Mouse (Mus musculus) kidney, adult 18-20 months (tissue): ENCODE results near the gene Pfkfb2.

Experiments
- DNase-seq: peaks from one replicate; pipeline ENCODE4 v3.0.0; 2021

The Pfkfb2 gene

GRCm38 (mm10) chr1:130729153-130729552 lies at the start of gene Pfkfb2:
Gene Pfkfb2 (minus strand): TSS chr1:130729253.
- DNase-seq, result no peak

- DNase-seq, result no peak
These were observed 47.6 kb upstream of the Pfkfb2 start for GRCm38 (mm10) chr1:130776645-130777044.

- no peak for DNase-seq
These were observed 46.8 kb upstream of the Pfkfb2 start for GRCm38 (mm10) chr1:130775691-130776331.

GRCm38 (mm10) chr1:130775234-130775633 lies 46.2 kb upstream of the Pfkfb2 start:
- DNase-seq, result no peak

GRCm38 (mm10) chr1:130770981-130771494 lies 42.0 kb upstream of the Pfkfb2 start:
- no peak for DNase-seq

GRCm38 (mm10) chr1:130770487-130770886 lies 41.4 kb upstream of the Pfkfb2 start:
- DNase-seq, result no peak

GRCm38 (mm10) chr1:130769925-130770324 lies 40.9 kb upstream of the Pfkfb2 start:
- no peak for DNase-seq

- no peak for DNase-seq
These were observed 38.0 kb upstream of the Pfkfb2 start for GRCm38 (mm10) chr1:130767066-130767465.

GRCm38 (mm10) chr1:130764027-130764461 lies 35.0 kb upstream of the Pfkfb2 start:
- DNase-seq, result no peak

- DNase-seq, result no peak
These were observed 33.1 kb upstream of the Pfkfb2 start for GRCm38 (mm10) chr1:130762045-130762760.

GRCm38 (mm10) chr1:130761597-130761996 lies 32.5 kb upstream of the Pfkfb2 start:
- no peak for DNase-seq

- no peak for DNase-seq
These were observed 30.6 kb upstream of the Pfkfb2 start for GRCm38 (mm10) chr1:130759689-130760088.

- DNase-seq, result no peak
These were observed 17.8 kb upstream of the Pfkfb2 start for GRCm38 (mm10) chr1:130746819-130747218.

- DNase-seq, result no peak
These were observed 16.5 kb upstream of the Pfkfb2 start for GRCm38 (mm10) chr1:130745591-130745990.

GRCm38 (mm10) chr1:130744961-130745360 lies 15.9 kb upstream of the Pfkfb2 start:
- DNase-seq, result no peak

GRCm38 (mm10) chr1:130744217-130744616 lies 15.2 kb upstream of the Pfkfb2 start:
- no peak for DNase-seq

- DNase-seq, result no peak
These were observed 14.7 kb upstream of the Pfkfb2 start for GRCm38 (mm10) chr1:130743775-130744174.

- DNase-seq, result no peak
These were observed 13.1 kb upstream of the Pfkfb2 start for GRCm38 (mm10) chr1:130742201-130742600.

- no peak for DNase-seq
These were observed 12.0 kb upstream of the Pfkfb2 start for GRCm38 (mm10) chr1:130740781-130741720.

- DNase-seq, result no peak
These were observed 11.2 kb upstream of the Pfkfb2 start for GRCm38 (mm10) chr1:130740227-130740648.

- no peak for DNase-seq
These were observed 10.6 kb upstream of the Pfkfb2 start for GRCm38 (mm10) chr1:130739636-130740035.

- no peak for DNase-seq
These were observed 9.6 kb upstream of the Pfkfb2 start for GRCm38 (mm10) chr1:130738551-130739106.

- DNase-seq, result no peak
These were observed 8.9 kb upstream of the Pfkfb2 start for GRCm38 (mm10) chr1:130737916-130738315.
